Mouse (Mus musculus) forebrain, embryonic 15.5 days (tissue): ENCODE data around the gene Wfdc1. TPM values are rescaled to one million over a fixed set of nuclear protein-coding genes. Genes with fewer than 3 reads are reported as not detected.

Experiments
- ATAC-seq: fragments of 200-750 bp; cut with Nextera tagmentation; replicated peaks from 2 replicates; pipeline ENCODE4 v1.8.0; 2017; ENCODE audit warnings: mild to moderate bottlenecking, moderate TSS enrichment, moderate library complexity
- H3K27ac ChIP-seq: fragments of 300-500 bp; sonication (generic); replicated peaks from 2 replicates; pipeline ENCODE4 v1.5.1; 2015; ENCODE audit warnings: mild to moderate bottlenecking, inconsistent platforms
- H3K27me3 ChIP-seq: fragments of 300-500 bp; sonication (generic); 2 replicates; pipeline ENCODE4 v1.6.1; 2015; ENCODE audit warnings: inconsistent platforms
- H3K36me3 ChIP-seq: fragments of 300-500 bp; sonication (generic); 2 replicates; pipeline ENCODE4 v1.6.1; 2015; ENCODE audit warnings: mild to moderate bottlenecking, inconsistent platforms
- H3K4me1 ChIP-seq: fragments of 300-500 bp; sonication (generic); 2 replicates; pipeline ENCODE4 v1.6.1; 2015; ENCODE audit warnings: inconsistent platforms
- H3K4me2 ChIP-seq: fragments of 300-500 bp; sonication (generic); replicated peaks from 2 replicates; pipeline ENCODE4 v1.6.1; 2015; ENCODE audit warnings: mild to moderate bottlenecking, inconsistent platforms
- H3K4me3 ChIP-seq: fragments of 300-500 bp; sonication (generic); 2 replicates; pipeline ENCODE4 v1.5.1; 2015; ENCODE audit warnings: mild to moderate bottlenecking, inconsistent platforms
- H3K9ac ChIP-seq: fragments of 300-500 bp; sonication (generic); replicated peaks from 2 replicates; pipeline ENCODE4 v1.6.1; 2015; ENCODE audit warnings: mild to moderate bottlenecking, inconsistent platforms
- H3K9me3 ChIP-seq: fragments of 300-500 bp; sonication (generic); 2 replicates; pipeline ENCODE4 v1.6.1; 2016; ENCODE audit warnings: inconsistent platforms
- WGBS: fragments of 180-500 bp; shearing (Covaris S2); methylation state at CpG from one replicate; pipeline ENCODE4 v1.1.7; 2015; ENCODE audit warnings: mixed read lengths; 5-methylcytosine and 5-hydroxymethylcytosine counted together
- polyA plus RNA-seq: library from polyadenylated mRNA; unstranded; fragments of >200 nt; fragmentation: Nextera tagmentation; extraction: Ambion mirVana; gene quantifications from 2 replicates; pipeline ENCODE4 v1.2.1, GENCODE M21; 2015

The Wfdc1 gene
- polyA plus RNA-seq, 1 experiment from 2014 or later = 2.4 TPM

GRCm38 (mm10) chr8:119699549-119700134, 33.5 kb downstream of the Wfdc1 start, which contains the start of gene Atp2c2:
Atp2c2 (plus strand) TSS chr8:119700009.
- H3K9ac ChIP-seq = no peak within 1 kb of the TSS
- no peak within 1 kb of the TSS for H3K4me3 ChIP-seq
- H3K4me1 ChIP-seq = peaks cover 5% of the 10 kb centered on the region; the same call in 1 of the 2 replicates
- H3K4me2 ChIP-seq = no peak within 1 kb of the TSS
- H3K27me3 ChIP-seq = peaks cover 35% of the 10 kb centered on the region
- no peak for ATAC-seq
- H3K27ac ChIP-seq = no peak within 1 kb of the TSS
- H3K36me3 ChIP-seq = no peaks in the 10 kb centered on the region
- 1% methylated on average over 26 of the region's 26 CpGs for WGBS
- no peaks in the 10 kb centered on the region for H3K9me3 ChIP-seq

- H3K27ac ChIP-seq = no peak overlapping the region
- no peak overlapping the region for H3K4me3 ChIP-seq
- ATAC-seq = no peak
- no peak overlapping the region for H3K9ac ChIP-seq
- no peaks in the 10 kb centered on the region for H3K9me3 ChIP-seq
- 57% methylated on average over 7 of the region's 7 CpGs for WGBS
- H3K36me3 ChIP-seq = no peaks in the 10 kb centered on the region
- H3K27me3 ChIP-seq = peaks cover 35% of the 10 kb centered on the region
- no peak overlapping the region for H3K4me2 ChIP-seq
- peaks cover 5% of the 10 kb centered on the region; the same call in 1 of the 2 replicates for H3K4me1 ChIP-seq
These were observed 36.8 kb downstream of the Wfdc1 start for GRCm38 (mm10) chr8:119702965-119703364.

DNA sequence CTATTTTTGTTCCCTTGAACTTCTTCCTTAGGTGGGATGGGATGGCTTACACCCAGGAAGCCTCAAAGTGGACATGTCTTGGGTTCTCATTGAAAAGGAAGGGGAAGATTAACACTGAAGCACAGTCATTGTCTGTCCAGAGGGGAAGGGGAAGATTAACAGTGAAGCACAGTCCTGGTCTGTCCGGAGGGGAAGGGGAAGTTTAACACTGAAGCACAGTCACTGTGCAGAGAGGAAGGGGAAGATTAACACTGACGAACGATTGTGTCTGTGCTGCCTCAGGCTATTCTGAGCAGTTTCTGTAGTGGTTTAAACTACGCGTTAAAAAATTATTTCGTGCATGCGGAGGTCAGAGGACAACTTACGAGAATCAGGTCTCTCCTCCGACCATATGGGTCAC, 41.0 kb downstream of the Wfdc1 start:
- no peak for ATAC-seq

GRCm38 (mm10) chr8:119708471-119708870, 42.3 kb downstream of the Wfdc1 start:
- WGBS = 87% methylated on average over 8 of the region's 8 CpGs
- H3K9me3 ChIP-seq = no peaks in the 10 kb centered on the region
- H3K27me3 ChIP-seq = no peaks in the 10 kb centered on the region
- no peak overlapping the region for H3K27ac ChIP-seq
- H3K4me1 ChIP-seq = no peaks in the 10 kb centered on the region
- ATAC-seq = no peak
- H3K4me2 ChIP-seq = no peak overlapping the region
- no peak overlapping the region for H3K4me3 ChIP-seq
- no peak overlapping the region for H3K9ac ChIP-seq
- no peaks in the 10 kb centered on the region for H3K36me3 ChIP-seq

More for the DNA sequence above, 41.0 kb downstream of the Wfdc1 start:
- Histone ChIP-seq H3K36me3 (no peaks in the 10 kb centered on the region), H3K4me2 (no peak overlapping the region), H3K4me3 (no peak overlapping the region), H3K9ac (no peak overlapping the region), H3K4me1 (no peaks in the 10 kb centered on the region), H3K27me3 (no peaks in the 10 kb centered on the region), H3K27ac (no peak overlapping the region), H3K9me3 (no peaks in the 10 kb centered on the region)
- 91% methylated on average over 9 of the region's 9 CpGs for WGBS

DNA sequence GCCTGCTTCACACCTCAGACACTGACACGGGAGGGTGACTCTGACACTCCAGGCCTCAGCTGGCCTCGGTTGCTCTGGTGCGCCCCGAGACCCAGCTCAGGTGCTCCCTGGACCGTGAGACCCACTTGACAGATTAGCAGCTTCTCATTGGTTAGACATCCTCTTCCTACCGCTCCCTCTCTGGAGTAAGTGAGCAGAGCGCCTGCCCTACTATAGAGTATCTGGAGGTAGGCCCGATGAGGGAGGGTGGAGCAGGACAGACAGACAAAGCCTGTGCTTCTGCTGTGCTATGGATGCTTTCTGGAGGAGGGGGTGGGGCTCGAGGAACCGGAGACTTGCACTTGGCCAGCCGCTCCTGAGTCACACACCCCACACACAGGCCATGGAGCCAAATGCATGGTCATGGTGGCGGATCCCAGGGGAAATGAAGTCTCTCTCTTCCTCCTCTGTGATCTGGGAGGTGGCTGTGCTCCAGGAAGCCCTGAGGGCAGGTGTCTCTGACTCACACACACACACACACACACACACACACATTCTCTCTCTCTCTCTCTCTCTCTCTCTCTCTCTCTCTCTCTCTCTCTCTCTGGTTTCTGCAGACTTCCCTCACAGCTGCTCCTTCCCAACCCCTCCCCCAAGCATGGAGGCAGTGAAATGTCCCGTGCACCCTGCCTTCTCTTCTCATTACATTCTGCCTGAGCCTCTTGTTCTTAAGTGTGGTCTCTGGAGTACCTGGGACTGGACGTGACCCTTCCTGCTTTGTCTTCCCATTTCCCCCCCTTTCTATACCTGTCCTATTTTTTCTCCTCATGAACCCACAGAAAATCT, 42.9 kb downstream of the Wfdc1 start:
- WGBS = 68% methylated on average over 14 of the region's 14 CpGs
- Histone ChIP-seq H3K27me3 (no peaks in the 10 kb centered on the region), H3K4me3 (no peak overlapping the region), H3K9ac (no peak overlapping the region), H3K36me3 (no peaks in the 10 kb centered on the region), H3K27ac (no peak overlapping the region), H3K9me3 (no peaks in the 10 kb centered on the region), H3K4me2 (no peak overlapping the region), H3K4me1 (no peaks in the 10 kb centered on the region)
- ATAC-seq = no peak

- 82% methylated on average over 11 of the region's 11 CpGs for WGBS
These were observed 43.5 kb downstream of the Wfdc1 start for GRCm38 (mm10) chr8:119709703-119710093.

GRCm38 (mm10) chr8:119712226-119712625, 46.1 kb downstream of the Wfdc1 start:
- H3K9ac ChIP-seq = no peak overlapping the region
- H3K4me2 ChIP-seq = no peak overlapping the region
- H3K4me1 ChIP-seq = no peaks in the 10 kb centered on the region
- no peak overlapping the region for H3K4me3 ChIP-seq
- WGBS = 86% methylated on average over 6 of the region's 6 CpGs
- ATAC-seq = no peak
- H3K27ac ChIP-seq = no peak overlapping the region
- no peaks in the 10 kb centered on the region for H3K9me3 ChIP-seq
- H3K27me3 ChIP-seq = no peaks in the 10 kb centered on the region
- H3K36me3 ChIP-seq = no peaks in the 10 kb centered on the region

More at GRCm38 (mm10) chr8:119709703-119710093, 43.5 kb downstream of the Wfdc1 start:
- no peaks in the 10 kb centered on the region for H3K4me1 ChIP-seq
- H3K9me3 ChIP-seq = no peaks in the 10 kb centered on the region
- no peak overlapping the region for H3K27ac ChIP-seq
- ATAC-seq = no peak
- H3K4me2 ChIP-seq = no peak overlapping the region
- H3K4me3 ChIP-seq = no peak overlapping the region
- no peaks in the 10 kb centered on the region for H3K27me3 ChIP-seq
- no peak overlapping the region for H3K9ac ChIP-seq
- no peaks in the 10 kb centered on the region for H3K36me3 ChIP-seq

DNA sequence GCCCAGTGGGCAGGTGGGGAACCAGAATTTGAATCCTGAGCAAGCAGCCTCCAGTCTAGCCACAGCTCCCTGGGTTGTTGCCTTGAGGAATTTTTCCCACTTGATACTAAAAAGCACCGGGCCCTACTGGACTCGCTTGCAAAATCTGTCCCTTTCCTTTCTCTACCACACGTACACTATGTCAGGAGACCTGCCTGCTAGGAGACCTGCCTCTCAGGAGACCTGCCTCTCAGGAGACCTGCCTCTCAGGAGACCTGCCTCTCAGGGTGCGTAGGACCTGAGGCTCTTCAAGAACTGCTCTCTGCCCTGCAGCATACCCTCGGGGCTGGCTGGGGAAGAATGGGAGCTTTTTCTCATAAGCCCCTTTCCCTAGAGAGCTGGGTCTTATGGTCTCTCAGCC, 47.3 kb downstream of the Wfdc1 start:
- no peak overlapping the region for H3K27ac ChIP-seq
- no peak overlapping the region for H3K4me2 ChIP-seq
- no peaks in the 10 kb centered on the region for H3K36me3 ChIP-seq
- no peaks in the 10 kb centered on the region for H3K9me3 ChIP-seq
- H3K9ac ChIP-seq = no peak overlapping the region
- H3K4me1 ChIP-seq = no peaks in the 10 kb centered on the region
- H3K27me3 ChIP-seq = no peaks in the 10 kb centered on the region
- ATAC-seq = no peak
- no peak overlapping the region for H3K4me3 ChIP-seq
- 73% methylated on average over 5 of the region's 5 CpGs for WGBS

DNA sequence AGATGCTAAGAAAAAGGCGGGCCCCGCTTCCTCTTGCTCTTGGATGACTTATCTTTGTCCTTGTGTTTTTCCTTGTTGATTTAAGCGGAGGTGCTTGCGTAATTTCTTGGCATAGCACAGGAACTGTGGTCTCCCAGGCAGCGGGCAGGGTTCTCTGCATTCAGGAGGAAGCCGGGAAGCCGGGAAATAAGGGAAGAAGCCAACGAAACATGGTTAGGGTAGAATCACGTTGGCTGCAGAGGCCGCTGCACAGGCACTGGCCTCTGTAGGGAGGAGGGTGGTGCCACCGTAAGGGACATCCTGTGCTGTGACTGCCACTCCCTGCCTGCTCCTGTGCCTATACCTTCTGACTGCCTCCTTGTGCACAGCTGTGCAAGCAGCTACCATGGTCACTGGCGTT, 49.1 kb downstream of the Wfdc1 start:
- 76% methylated on average over 12 of the region's 12 CpGs for WGBS
- no peak for ATAC-seq
- H3K4me2 ChIP-seq = no peak overlapping the region
- no peaks in the 10 kb centered on the region for H3K36me3 ChIP-seq
- no peaks in the 10 kb centered on the region for H3K9me3 ChIP-seq
- H3K4me1 ChIP-seq = no peaks in the 10 kb centered on the region
- no peak overlapping the region for H3K4me3 ChIP-seq
- no peak overlapping the region for H3K9ac ChIP-seq
- no peak overlapping the region for H3K27ac ChIP-seq
- no peaks in the 10 kb centered on the region for H3K27me3 ChIP-seq

DNA sequence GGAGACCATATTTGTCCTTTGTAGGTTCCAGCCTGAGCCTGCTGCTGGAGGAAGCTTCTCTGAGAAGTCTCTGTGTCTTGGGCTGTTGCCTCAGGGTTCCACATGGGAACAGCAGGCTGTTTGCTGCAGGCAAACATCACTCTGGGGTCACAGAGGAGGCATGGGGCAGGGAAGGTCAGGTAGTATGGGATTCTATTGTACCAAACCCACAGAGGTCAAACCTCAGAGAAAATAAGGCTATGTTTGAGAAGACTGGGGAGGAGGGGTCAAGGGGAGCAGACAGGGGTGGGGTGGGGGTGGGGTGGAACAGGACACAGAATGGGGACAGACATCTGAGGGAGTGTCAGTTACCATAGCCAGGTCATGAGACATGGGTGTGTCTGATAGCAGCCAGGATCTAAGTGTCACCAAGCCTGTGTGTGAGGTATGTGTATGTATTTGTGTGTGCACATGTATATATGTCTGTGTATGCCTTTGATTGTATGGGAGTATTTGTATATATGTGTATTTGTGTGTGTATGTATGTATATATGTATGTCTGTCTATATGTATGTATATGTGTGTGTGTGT, 50.6 kb downstream of the Wfdc1 start:
- ATAC-seq = no peak
- no peaks in the 10 kb centered on the region for H3K27me3 ChIP-seq

DNA sequence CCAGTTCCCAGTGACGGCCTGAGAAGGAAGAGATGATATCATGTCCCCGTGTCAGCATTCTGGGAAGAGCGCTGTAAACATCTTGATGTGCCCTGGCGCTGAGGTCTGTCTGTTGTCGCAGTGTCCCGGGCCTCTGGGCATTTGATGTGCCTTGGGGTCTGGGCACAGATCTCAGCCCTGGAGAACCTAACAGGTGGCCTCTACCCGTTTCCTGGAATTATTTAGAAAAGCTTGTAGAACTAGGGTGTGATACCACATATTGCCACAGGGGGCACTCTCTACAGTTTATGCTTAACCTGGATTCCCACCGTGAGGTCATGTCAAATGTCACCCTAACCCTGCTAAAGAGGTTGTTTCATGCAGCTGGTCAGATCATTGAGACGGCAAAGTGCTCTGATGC, 51.6 kb downstream of the Wfdc1 start:
- H3K9ac ChIP-seq = no peak overlapping the region
- WGBS = 62% methylated on average over 9 of the region's 9 CpGs
- no peak for ATAC-seq

More for the DNA sequence above, 50.6 kb downstream of the Wfdc1 start:
- no peak overlapping the region for H3K4me3 ChIP-seq
- H3K27ac ChIP-seq = no peak overlapping the region
- no peak overlapping the region for H3K9ac ChIP-seq
- H3K4me2 ChIP-seq = no peak overlapping the region
- H3K36me3 ChIP-seq = no peaks in the 10 kb centered on the region
- no peaks in the 10 kb centered on the region for H3K4me1 ChIP-seq
- H3K9me3 ChIP-seq = no peaks in the 10 kb centered on the region

DNA sequence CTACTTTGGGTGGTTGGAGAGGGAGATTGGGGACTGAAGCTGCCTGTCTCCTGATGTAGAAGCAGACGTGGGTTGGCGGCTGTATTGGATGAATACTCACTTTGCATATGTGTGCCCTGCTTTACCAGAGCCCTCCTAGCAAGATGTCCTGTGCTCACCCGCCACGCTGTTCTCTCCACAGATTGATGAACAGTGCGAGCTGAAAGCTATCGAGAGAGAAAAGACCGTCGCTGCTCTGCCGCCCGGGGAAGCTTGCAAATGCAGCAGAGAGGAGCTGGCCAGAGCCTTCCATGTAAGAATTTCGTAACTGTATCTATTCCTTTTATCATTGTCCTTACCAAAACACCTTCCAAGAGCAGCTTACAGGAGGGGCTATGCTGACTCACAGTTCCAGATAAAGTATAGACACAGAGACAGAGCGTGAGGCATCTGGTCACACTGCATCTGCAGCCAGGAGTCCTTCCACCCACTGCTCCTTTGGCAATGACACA, 52.9 kb downstream of the Wfdc1 start:
- WGBS = 62% methylated on average over 12 of the region's 12 CpGs
- H3K9me3 ChIP-seq = no peaks in the 10 kb centered on the region
- no peak overlapping the region for H3K9ac ChIP-seq
- H3K4me1 ChIP-seq = no peaks in the 10 kb centered on the region
- H3K4me2 ChIP-seq = no peak overlapping the region
- H3K27me3 ChIP-seq = no peaks in the 10 kb centered on the region
- H3K4me3 ChIP-seq = no peak overlapping the region
- no peak overlapping the region for H3K27ac ChIP-seq
- H3K36me3 ChIP-seq = no peaks in the 10 kb centered on the region
- ATAC-seq = no peak

More for the DNA sequence above, 51.6 kb downstream of the Wfdc1 start:
- Histone ChIP-seq H3K9me3 (no peaks in the 10 kb centered on the region), H3K4me2 (no peak overlapping the region), H3K27ac (no peak overlapping the region), H3K36me3 (no peaks in the 10 kb centered on the region), H3K4me3 (no peak overlapping the region), H3K27me3 (no peaks in the 10 kb centered on the region), H3K4me1 (no peaks in the 10 kb centered on the region)
